Mouse (Mus musculus) fat pad, adult 2 months (tissue): ENCODE data around the gene Enpp7.

Source experiments
- DNase-seq: peaks from one replicate; pipeline ENCODE4 v3.0.0-alpha.2; 2011; ENCODE audit warnings: low read depth, low spot score; ENCODE audit errors: extremely low read depth

Gene Enpp7

DNA sequence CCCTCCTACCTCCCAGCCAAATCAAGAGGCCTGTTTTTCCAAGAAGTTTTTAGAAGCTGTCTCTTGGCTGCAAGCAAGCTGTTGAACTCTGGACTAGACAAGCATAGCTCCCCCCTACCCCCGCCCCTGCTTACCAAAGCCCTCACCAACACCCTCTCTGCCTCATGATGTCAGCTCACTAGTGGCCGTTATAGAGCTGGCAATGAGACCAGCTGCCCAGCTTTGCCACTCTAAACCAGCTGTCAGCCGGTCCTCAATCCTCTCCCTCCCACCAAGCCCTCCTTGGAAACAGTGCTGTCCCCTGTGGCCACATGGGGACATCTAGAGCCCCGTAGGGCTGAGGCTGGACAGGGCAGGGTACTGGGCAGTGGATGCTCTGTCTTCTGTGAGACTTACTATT, 7.5 kb downstream of the Enpp7 start:
- no peak for DNase-seq

DNA sequence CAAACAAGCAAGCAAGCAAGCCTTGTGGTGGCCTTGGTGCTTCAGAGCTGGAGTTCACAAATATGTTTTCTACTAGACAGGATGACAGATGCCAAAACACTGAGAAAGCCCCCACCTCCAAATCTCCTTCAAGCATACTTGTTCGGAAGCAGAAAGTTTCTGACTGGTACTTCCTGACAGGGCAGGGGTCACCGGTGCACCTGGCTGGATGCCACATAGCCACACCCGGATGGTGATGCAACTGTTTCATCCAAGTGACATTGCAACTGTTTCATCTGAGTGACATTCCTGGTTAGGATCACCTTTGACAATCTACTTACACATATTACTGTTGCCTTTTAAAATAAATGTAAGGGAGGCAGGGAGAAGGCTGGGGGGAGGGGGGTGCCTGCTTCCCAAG, 9.2 kb downstream of the Enpp7 start:
- DNase-seq = no peak

DNA sequence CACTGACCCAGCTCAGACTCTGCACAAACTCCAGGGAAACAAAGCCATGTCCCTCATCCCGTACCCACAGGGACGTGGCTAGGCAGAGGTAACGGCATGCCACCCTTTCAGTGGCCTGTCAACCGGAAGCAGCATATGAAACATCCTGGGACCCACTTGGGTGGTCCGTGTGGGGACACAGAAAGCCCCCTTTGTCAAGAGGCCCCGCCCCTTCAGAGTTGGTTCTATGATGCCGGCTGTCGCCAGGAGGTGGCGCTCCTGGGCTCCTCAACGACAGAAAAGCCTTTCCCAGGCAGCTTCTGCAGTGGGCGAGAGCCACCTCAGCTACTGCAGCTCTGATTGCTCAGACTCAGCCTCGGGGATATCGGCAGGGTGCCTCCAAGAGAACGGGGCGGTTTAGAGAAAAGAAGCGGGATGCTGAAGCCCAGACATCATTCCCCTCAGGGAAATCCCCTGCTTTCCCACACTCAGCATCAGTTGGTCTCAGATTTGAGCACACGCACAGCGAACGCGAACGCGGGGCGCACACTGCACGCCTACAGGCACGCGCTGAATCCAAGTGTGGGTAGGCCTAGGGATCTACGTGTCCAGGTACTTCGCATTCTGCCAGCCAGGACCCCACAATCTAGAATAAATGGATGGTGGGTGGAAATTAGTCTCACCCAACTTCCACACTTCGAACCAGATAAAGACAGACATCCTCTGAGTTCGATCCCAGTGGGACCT, 10.7 kb downstream of the Enpp7 start:
- no peak for DNase-seq

DNA sequence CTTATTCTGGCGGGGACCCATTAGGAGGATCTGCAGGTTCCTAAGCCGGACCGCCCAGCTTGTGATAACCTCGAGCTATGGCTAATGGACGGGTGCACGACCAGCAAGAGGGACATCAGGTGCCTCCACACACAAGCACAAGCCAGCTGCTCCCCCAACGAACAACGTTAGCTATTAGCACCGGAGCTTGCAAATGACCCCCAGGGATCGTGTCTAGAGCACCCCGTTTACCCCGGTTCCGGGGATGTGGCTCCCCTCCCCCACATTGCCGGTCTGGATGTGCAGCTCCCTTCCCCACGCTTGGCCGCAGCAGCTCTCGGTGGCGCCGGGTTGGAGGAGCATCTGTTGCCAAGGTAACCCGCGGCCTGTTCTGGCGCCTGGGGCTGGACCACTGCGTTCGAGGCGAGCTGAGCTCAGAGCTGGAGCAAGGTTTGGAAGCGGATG, 11.4 kb downstream of the Enpp7 start:
- DNase-seq = no peak

DNA sequence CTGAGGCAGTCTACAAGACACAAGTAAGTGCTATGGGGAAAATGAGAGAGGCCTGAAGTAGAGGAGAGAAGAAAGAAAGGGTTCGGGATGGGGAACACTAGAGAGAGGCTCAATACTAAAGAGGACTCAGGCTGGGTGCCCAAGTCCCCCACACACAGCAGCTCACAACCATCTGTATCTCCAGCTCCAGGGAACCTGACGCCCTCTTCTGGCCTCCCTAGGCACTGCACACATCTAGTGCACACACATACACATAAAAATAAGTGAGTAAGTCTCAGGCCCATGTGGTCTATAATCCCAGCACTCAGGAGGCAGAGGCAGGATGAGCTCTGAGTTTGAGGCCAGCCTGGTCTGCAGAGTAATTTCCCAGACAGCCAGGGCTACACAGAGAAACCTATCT, 12.9 kb downstream of the Enpp7 start:
- DNase-seq = no peak

DNA sequence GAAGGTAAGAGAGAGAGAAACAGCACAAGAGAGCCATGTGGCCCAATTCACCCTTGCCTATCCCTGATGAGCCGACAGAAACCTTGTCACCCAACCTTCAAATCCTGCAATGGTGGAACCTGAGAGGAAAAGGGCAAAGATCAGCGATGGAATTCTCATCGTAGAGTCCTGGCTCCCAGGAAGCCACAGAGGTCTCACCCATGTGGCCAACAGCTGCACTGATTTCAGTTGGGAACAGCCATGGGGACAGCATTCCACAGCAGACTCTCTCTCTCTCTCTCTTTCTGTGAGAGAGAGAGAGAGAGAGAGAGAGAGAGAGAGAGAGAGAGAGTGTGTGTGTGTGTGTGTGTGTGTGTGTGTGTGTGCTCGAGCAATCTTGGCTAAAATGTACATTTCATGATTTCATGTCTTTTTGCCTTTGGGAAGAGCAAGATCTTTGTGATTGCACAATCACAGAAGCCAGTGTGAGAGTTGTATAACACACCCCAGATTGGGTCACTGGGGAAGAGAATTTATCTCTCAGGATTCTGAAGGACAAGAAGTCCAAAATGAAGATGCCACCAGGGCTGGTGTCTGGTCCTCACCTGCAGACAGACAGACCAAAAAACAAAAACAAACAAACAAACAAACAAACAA, 13.6 kb downstream of the Enpp7 start:
- DNase-seq = no peak

DNA sequence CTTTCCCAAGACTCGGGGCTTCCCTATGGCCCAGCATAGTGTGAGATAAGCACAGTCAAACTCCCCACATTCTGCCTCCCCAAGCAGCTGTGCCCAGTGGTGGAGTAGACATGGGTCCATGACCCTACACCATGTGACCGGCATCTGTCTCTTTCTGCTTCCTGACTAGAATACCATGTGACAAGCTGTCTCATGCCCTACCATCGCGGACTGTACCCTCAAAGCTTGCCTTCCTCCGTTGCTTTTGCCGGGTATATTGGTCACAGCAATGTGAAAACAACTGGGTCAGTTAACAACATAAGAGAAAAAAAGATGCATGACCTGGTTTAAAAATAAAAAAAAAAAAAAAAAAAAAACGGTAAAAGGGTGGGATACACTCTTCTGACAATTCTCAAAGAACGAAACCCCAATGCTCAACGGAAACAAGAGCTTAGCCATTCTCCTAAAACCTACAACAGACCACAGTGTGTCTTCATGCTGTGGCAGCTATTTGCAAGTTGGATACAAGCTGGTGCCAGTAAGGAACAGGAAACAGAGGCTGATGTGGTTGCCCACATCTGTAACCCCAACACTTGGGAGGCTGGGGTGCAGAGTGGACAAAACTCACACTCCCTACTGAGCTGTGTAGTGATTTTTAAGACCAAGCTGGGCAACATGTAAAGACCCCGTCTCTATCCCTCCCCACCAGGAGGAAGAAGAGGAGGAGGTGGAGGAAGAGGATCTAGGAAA, 17.7 kb downstream of the Enpp7 start:
- no peak for DNase-seq

DNA sequence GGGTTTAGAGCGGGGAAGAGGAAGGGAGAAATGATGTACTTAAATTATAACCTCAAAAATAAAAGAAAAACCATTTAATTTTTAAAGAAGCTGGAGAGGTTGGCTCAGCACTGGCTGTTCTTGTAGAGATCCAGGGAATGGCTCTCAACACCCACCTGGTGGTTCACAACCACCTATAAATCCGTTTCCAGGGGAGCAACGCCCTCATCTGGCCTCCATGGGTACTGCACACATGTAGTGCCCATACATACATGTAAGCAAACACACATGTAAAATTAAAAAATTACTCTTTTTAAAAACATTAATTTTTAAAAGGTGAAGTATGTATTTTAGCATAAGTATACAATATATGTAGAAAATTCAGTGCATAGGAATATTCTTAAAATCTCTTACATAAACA, 18.5 kb downstream of the Enpp7 start:
- DNase-seq = no peak

DNA sequence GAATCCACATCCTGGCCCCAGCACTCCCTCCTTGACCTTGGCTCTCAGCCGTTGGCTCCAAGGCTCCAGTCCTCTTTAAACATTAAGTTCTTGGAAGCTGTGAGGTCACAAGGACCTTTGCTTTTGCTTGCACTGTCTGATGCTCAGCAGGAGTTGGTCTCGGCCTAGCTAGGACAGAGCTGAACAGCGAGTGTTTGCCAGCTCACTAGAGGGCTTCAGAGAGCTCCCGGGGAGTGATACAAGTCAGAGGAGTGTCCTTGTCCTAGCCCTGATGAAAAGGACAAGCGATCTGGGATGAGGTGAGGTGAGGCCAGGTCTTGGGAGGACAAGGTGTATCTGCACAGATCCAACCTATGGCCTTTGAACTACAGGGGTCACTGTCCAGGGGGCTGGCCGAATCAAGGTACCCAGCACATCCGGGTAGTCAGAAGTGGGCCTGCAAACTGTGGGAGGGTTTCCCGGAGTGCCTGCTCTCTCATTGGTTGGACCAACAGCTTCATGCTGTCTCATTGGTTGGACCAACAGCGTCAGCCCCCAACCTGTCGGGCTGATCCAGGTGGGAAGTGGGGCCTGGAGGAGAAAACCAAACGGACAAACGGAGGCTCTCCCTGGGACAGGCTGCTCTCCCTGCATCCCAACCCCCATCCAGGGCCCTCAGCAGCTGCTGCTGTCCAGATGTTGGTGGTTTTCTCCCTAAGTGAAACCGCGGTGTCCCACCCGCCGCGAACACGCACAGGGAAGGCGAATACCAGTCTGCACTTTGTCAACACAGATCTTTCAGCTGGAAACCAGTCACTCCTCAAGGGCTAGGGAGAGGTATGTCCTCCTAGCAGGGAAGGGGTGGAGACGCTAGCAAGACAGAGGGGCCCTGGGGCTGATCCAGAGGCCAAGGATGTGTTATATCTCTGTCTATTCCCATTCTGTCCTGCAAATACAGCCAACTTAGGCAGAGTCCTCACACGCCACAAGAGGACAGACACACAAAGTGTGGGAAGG, 19.8 kb downstream of the Enpp7 start:
- DNase-seq = no peak

DNA sequence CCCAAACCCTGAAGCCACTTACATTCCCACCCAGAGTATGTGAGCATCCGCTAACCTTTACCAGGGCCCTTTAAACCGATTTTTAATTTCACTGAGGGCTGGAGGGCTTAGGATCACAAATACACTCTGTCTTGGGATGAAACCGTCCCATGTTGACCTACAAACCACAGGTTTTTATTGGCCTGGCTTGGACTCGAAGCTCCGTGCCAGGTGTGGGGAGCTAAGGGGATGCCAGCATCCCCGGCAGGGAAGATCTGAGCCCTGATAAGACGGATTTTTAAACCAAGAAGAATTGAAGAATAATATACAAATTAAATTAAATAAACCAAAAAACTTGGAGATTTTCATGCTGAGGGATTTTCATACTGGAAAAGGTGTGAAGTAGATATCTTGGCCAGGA, 26.5 kb downstream of the Enpp7 start:
- DNase-seq = no peak

DNA sequence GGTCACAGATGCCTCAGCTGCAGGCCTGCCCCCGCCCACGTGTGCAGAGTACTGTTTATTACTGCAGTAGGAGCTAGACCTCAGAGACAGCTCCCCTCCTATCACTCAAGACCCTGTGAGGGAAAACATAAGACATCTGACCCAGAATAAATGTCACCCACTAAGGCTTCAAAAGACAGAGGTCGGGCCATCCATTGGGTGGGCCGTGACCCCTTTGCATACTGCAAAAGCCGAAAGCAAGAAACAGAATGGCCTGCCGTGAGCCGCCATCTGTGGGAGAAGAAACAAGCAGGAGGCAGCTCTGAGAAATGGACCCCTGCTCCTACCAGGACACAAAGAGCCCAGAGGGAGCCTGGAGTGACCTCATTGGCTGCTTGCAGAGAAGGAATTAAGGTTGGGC, 29.5 kb downstream of the Enpp7 start:
- no peak for DNase-seq

DNA sequence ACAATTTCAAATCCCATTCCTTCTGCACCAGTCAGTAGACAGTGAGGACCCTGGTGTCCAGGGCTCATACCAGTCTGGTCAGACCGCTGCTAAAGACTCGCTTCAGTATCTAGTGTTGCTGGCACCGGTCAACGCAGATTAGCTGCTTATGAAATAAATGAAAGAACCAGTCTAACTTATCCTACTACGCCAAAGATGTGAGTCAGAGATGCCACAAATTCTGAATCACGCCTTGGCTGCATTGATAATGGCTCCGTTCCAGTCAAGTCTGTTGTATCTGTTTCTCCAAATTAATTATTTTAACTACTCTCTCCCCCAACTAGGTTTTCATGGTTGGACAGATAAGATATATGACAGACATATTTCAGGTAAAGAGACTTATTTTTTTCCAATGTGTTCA, 33.2 kb downstream of the Enpp7 start:
- peak; percentile 78 for DNase-seq

DNA sequence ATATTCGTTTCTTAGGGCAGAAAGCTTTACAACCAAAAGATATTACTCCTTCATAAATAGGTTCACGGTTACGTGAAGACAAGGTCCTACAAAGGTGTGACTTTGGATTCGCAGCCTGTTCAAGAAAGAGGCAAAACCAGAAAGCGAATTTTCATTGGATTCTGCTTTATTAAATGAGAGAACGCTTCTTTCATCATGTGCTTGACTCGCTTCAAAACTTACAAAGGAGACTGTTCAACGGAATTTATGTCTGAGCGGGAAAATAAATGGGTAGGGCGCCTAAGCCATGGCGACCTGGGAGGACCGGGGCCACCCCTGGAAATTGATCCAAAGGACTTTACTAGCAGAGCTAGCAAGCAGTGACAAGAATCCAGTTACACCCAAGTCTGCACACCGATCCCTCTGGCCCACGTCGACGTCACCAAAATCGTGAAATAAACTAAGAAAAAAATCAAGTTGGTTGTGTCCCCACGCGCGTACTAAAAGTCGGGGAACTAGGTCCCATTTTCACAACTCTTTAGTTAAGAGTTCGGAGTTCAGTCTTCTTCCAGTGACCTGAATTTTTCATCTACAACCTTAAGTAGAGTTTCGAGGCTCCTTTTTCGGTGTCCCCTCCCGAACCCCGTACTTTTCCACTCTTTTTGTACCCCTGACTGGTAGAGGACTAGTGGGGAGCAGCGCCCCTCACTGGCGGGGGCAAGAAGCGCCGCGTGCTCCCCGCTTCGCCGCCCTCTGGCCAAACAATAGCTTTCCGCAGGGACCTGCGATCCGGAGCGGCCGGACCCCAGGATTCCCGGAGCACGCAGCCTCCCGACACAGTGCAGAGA, 34.3 kb downstream of the Enpp7 start:
- no peak for DNase-seq

DNA sequence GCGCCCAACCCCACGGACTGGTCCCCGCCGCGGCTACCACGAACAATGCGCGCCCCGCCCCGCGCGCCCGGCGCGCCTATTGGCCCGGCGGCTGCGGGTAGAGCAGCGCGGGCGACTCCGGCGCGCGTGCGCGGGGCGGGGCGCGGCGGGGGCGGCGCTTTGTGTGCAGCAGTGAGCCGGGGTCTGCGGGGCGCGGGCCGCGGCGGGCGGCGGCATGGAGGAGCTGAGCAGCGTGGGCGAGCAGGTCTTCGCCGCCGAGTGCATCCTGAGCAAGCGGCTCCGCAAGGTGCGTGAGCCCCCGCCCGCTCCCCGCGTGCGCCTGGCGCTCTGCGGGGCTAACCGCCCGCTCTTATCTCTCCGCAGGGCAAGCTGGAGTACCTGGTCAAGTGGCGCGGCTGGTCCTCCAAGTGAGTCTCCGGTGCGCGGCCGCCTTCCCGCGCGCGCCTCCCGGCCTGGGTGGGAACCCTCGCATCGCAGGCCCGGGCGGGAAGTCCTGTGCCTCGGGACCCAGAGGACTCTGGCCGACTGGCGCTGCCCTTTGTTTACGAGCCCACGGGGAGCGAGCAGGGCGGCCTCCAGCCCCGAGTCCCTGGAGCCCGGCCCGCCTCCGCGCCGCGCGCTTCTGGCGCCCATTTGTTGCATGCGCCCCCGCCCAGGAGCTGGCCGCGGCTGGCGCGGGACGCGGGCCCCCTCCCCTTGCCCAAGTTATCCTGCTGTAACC, 35.1 kb downstream of the Enpp7 start, which contains the start of gene Cbx2:
Gene Cbx2 (plus strand): TSS at position 68 of the 721 bp plus-strand sequence.
- no peak for DNase-seq

DNA sequence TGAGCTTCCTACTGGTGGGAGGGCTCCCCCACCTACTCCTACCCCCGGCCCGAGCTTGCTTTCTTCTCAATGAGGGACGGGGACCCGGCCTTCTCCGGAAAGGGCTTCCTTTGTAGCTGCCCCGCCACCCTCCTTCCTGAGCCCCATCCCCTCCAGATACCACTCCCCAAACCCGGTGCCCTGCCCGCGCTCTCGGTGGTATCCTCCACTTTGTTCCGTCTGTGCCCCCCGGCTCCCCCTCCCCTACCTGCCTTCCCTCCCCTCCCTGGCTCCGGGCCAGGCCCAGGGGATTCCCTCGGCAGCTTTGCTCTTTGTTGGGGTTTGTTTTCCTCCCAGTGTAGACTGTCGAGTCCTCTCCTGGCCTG, 35.6 kb downstream of the Enpp7 start:
- DNase-seq = no peak

DNA sequence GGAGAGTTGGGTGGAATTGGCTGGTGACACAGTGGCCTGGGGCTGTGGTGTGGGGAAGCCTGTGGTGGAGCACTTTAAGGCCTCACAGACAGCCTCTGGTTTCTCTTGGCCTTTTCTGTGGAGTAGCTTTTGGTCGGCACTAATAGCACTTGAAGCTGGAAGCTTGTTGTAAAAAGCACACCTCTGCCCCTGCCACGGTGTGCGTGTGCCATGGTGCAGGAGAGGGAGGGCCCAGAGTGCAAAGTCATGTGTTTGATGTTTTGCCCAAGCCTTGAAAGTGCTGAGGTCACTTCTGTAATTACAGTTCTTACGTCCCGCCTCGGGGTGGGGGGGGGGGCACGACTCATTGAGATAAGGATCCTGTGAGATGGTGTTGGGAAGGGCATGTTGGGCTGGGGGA, 36.3 kb downstream of the Enpp7 start:
- no peak for DNase-seq

DNA sequence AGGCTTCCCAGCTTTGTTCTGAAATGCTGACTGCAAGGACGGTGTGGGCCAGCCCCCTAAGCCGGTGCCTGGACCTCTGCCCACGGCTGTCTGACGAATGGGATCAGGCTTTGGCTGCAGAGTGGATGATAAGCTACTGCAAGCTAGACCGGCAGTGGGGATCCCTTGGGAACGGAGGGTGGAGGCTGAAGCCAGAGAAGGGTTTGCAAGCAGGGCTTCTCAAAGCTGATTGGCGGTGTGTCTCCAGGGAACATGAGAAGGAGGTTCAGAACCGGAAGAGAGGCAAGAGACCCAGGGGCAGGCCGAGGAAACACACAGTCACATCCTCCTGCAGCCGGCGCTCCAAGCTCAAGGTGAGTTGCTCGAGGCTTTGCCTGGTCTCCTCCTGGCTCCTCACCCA, 38.2 kb downstream of the Enpp7 start:
- DNase-seq = no peak

DNA sequence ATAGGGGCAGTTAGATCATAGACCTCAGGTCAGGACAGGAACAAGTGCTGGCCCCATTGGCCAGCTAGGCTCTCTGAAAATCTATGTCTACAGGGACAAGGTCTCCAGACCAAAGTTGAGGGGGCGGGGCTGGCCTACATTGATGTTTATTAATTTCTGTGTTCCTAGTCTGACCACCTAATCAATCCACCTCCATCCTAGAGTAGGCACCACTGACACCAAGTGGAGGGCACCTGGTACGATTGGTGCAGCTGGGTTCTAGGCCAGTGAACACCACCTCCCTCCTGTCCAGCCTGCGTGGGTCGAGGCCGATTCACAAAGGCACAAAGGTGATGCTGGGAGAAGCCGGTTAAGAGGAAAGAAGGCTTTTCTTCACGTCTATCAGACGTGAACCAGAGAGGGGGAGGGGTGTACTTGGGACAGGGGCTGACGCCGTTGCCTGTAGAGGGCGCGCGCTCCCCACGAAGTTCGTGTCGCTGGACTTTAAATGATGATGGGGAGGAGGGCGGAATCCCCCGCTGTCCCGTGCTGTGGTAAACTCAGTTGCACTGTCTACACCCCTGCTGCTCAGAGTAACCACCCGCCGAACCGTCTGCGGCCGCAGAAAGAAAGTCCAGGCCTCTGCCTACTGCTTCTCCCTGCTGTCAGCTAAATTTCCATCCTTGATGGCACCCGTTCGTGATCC, 46.0 kb downstream of the Enpp7 start:
- DNase-seq = no peak

DNA sequence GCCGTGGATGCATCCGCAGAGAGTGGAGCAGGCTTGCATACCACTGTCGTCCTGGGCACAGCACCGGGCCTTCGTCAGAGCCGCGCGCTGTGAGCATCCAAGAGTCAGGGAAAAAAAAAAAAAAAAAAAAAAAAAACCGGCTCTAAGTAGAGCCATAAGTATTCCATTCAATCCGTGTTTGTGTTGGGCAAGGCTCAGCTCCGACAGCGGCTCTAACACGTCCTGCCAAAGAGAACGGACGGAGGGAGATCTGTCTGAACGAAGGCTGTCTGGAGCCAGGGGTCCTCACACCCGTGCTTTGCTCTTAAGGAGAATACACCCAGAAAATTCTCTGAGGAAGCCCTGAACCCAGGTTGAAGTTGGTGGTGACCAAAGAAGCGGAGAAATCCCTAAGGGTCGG, 46.6 kb downstream of the Enpp7 start:
- DNase-seq = no peak
